Mouse (Mus musculus) kidney, adult 2 months (tissue): ENCODE measurements around the gene Wbp1l.

Source experiments
- CTCF ChIP-seq: fragments of 200-500 bp; conservative IDR thresholded peaks from 2 replicates; pipeline ENCODE4 v1.5.1; 2011; ENCODE audit warnings: low read depth, mild to moderate bottlenecking, control low read depth, low read length, moderate library complexity, mixed read lengths; ENCODE audit not compliant: insufficient read depth, insufficient read length
- POLR2A ChIP-seq: fragments of 200-500 bp; IDR thresholded peaks from one replicate; pipeline ENCODE4 v1.6.1; 2011; ENCODE audit warnings: low read depth, low read length, control low read depth

- TF ChIP-seq CTCF, result no peak
- TF ChIP-seq POLR2A, result no peak
Measured at GRCm38 (mm10) chr19:46628403-46628802, 29.5 kb downstream of the Wbp1l start.
